15 mouse cellular contexts compared by ENCODE assay signal in the genomic region with DNA sequence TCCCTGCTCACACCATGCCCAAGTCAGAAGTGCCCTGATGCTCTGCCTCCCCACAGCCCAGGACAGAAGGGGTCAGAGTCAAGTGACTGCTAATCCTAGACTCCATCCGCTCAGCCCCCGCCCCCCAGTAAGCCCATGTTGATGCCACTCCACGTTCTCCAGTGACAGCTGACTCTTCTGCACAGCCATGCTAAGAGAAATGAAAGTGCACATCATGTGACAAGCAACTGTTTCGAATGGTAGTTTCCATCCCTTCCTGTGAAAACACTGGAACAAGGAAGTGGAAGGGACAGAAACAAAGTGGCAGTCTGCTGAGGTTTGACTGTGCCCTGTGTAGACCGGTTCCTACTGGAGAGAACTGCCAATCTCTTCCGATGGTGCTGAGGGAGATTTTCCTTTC. TPM values are rescaled to one million over a fixed set of nuclear protein-coding genes. Genes with fewer than 3 reads are reported as not detected.
DNase-seq lines count a peak whose midpoint lies in the region; TF ChIP-seq lines count a peak whose summit lies in the region.
"Had no signal": no experiment of that assay in that cellular context is flagged by ENCODE, and none has a peak within 500 bp of the region (broad histone marks: within the 10 kb centered on the region; RNA-seq: fewer than 3 reads in every experiment).

No protein-coding gene starts in this region.

- peak overlapping the region; percentile 46; the same call in 1 of the 2 replicates for H3K27ac ChIP-seq in layer of hippocampus, adult 2 months
- peak overlapping the region; percentile 42 for H3K27ac ChIP-seq in macrophage
- H3K27ac ChIP-seq: forebrain, embryonic 10.5 days; limb, embryonic 12.5 days; midbrain, embryonic 13.5 days; neural tube, embryonic 13.5 days had no signal

- no peaks in the 10 kb centered on the region for H3K79me2 ChIP-seq in macrophage (ENCODE audit: inconsistent target)

- TF ChIP-seq CTCF in layer of hippocampus, adult 2 months (conservative IDR thresholded peaks at IDR 0.05) = no peak

- WGBS in macrophage (ENCODE audit: missing documents) = 52% methylated on average over 6 of the region's 6 CpGs

- H3K36me3 ChIP-seq in macrophage (ENCODE audit: inconsistent target) = peaks cover 26% of the 10 kb centered on the region

- DNase-seq in heart, adult 18-20 months = peak; percentile 7 to 14
- DNase-seq in heart, adult 8-10 months (ENCODE audit: low spot score) = no peak
- no peak for DNase-seq in layer of hippocampus, adult 2 months (ENCODE audit: low spot score in 2 of 2)
- no peak for DNase-seq in layer of hippocampus, postnatal 14 days (ENCODE audit: low spot score in 2 of 2)
- DNase-seq in ES-CJ7 (ENCODE audit: low read depth, low spot score) = peak; percentile 26
- no peak for DNase-seq in urinary bladder, postnatal 25 days (ENCODE audit: low spot score)
- no peak for DNase-seq in adrenal gland, adult 18-20 months (ENCODE audit: low spot score in 2 of 2)
- DNase-seq: cerebellum, adult 8-10 months; right cerebral cortex, adult 18-20 months; thymus, adult 2 months had no signal

- no peak overlapping the region for H3K4me3 ChIP-seq in layer of hippocampus, adult 2 months
- no peak overlapping the region for H3K4me3 ChIP-seq in macrophage (ENCODE audit: inconsistent target)
- H3K4me3 ChIP-seq: forebrain, embryonic 10.5 days; limb, embryonic 12.5 days; midbrain, embryonic 13.5 days; neural tube, embryonic 13.5 days had no signal

RNA-seq across cellular contexts. Expression of a gene that starts 56.8 kb away (rescaled TPM):
- 10 to 100 TPM; 17.7 to 17.9 TPM for total RNA-seq in heart, adult 18-20 months (2021)
- 10 to 100 TPM; 17.7 to 20.3 (median 19.6) TPM for total RNA-seq in heart, adult 8-10 months (2022)
- total RNA-seq in layer of hippocampus, adult 2 months (2021) = 10 to 100 TPM; 22.8 to 23.2 TPM
- 10 to 100 TPM; 22.5 to 23.7 TPM for total RNA-seq in layer of hippocampus, postnatal 14 days (2021)
- total RNA-seq in macrophage (2018; cell fraction: chromatin; rRNA removed) = 100 to 1,000 TPM in 16 of 26 experiments, 10 to 100 TPM in 10; 29.6 to 150 (median 117) TPM
- total RNA-seq in macrophage (2018; cell fraction: cytosol; rRNA removed) = 10 to 100 TPM; 36.8 to 62.0 (median 48.9) TPM
- 100 to 1,000 TPM in 6 of 26 experiments, 10 to 100 TPM in 20; 29.7 to 132 (median 83.1) TPM for total RNA-seq in macrophage (2018; cell fraction: nucleus; rRNA removed)
- 49.1 to 69.6 TPM (median 49.5 TPM) in 3 replicates for polyA plus RNA-seq in macrophage (2018)
- total RNA-seq in adrenal gland, adult 18-20 months (2021) = 10 to 100 TPM; 16.9 to 18.4 TPM

Comparison
In these comparisons a context has a peak if more than half of its experiments do, and no peak if none do; other contexts are left out.
1. DNase-seq: peak in heart, adult 18-20 months (2 of 2) and ES-CJ7 (single experiment); none in heart, adult 8-10 months (single experiment), layer of hippocampus, adult 2 months (0 of 2), layer of hippocampus, postnatal 14 days (0 of 2), urinary bladder, postnatal 25 days (single experiment) and adrenal gland, adult 18-20 months (0 of 2).